Mouse (Mus musculus) lung, embryonic 16.5 days (tissue): ENCODE data around the gene Barx1. TPM values are rescaled to one million over a fixed set of nuclear protein-coding genes. Genes with fewer than 3 reads are reported as not detected.

Source experiments
- ATAC-seq: fragments of 200-750 bp; cut with Nextera tagmentation; 2 replicates; pipeline ENCODE4 v1.8.0; 2017; ENCODE audit warnings: low read depth, mild to moderate bottlenecking, moderate library complexity
- H3K27ac ChIP-seq: fragments of 300-500 bp; sonication (generic); 2 replicates; pipeline ENCODE4 v1.5.1; 2014; ENCODE audit warnings: mild to moderate bottlenecking, control low read depth, low read length
- H3K27me3 ChIP-seq: fragments of 300-500 bp; sonication (generic); 2 replicates; pipeline ENCODE4 v1.6.1; 2014; ENCODE audit warnings: low read depth, low read length, mixed read lengths; ENCODE audit not compliant: control insufficient read depth, insufficient read depth
- H3K36me3 ChIP-seq: fragments of 300-500 bp; sonication (generic); 2 replicates; pipeline ENCODE4 v1.6.1; 2014; ENCODE audit warnings: low read length; ENCODE audit not compliant: control insufficient read depth, insufficient read depth
- H3K4me1 ChIP-seq: fragments of 300-500 bp; sonication (generic); replicated peaks from 2 replicates; pipeline ENCODE4 v1.6.1; 2014; ENCODE audit warnings: low read length, mixed read lengths; ENCODE audit not compliant: control insufficient read depth, insufficient read depth
- H3K4me2 ChIP-seq: fragments of 300-500 bp; sonication (generic); 2 replicates; pipeline ENCODE4 v1.6.1; 2014; ENCODE audit warnings: low read depth, low read length, control low read depth
- H3K4me3 ChIP-seq: fragments of 300-500 bp; sonication (generic); 2 replicates; pipeline ENCODE4 v1.5.1; 2014; ENCODE audit warnings: mild to moderate bottlenecking, low read length, control low read depth
- H3K9ac ChIP-seq: fragments of 300-500 bp; sonication (generic); 2 replicates; pipeline ENCODE4 v1.6.1; 2014; ENCODE audit warnings: low read length, control low read depth
- H3K9me3 ChIP-seq: fragments of 300-500 bp; sonication (generic); 2 replicates; pipeline ENCODE4 v1.6.1; 2016; ENCODE audit warnings: low read length; ENCODE audit not compliant: control insufficient read depth
- WGBS: fragments of 180-500 bp; shearing (Covaris S2); extraction: QIAGEN DNeasy Blood & Tissue Kit; methylation state at CpG from one replicate; pipeline ENCODE4 v1.1.7; 2014; 5-methylcytosine and 5-hydroxymethylcytosine counted together
- polyA plus RNA-seq: library from polyadenylated mRNA; unstranded; fragments of >200 nt; fragmentation: Nextera tagmentation; extraction: Ambion mirVana; gene quantifications from 2 replicates; pipeline ENCODE4 v1.2.1, GENCODE M21; 2015

Gene Barx1
- 0.15 and 0.43 TPM in 2 replicates for polyA plus RNA-seq

GRCm38 (mm10) chr13:48662431-48663143 lies at the start of gene Barx1:
Barx1 (plus strand) TSS chr13:48662998.
- H3K9me3 ChIP-seq: no peaks in the 10 kb centered on the region
- H3K9ac ChIP-seq: peak within 1 kb of the TSS; percentile 50
- peaks cover 16% of the 10 kb centered on the region for H3K4me1 ChIP-seq

GRCm38 (mm10) chr13:48614525-48614924 lies 48.3 kb upstream of the Barx1 start:
- peaks cover 7% of the 10 kb centered on the region; the same call in 1 of the 2 replicates for H3K9me3 ChIP-seq
- H3K4me2 ChIP-seq: no peak overlapping the region
- no peak for ATAC-seq

More at GRCm38 (mm10) chr13:48662431-48663143, at the start of gene Barx1:
- peak; percentile 68 for ATAC-seq
- peak within 1 kb of the TSS; percentile 54 for H3K4me3 ChIP-seq
- H3K36me3 ChIP-seq: no peaks in the 10 kb centered on the region
- peak within 1 kb of the TSS; percentile 86 for H3K4me2 ChIP-seq
- under 1% methylated on average over 49 of the region's 73 CpGs for WGBS
- no peak within 1 kb of the TSS for H3K27ac ChIP-seq
- H3K27me3 ChIP-seq: peaks cover 98% of the 10 kb centered on the region

GRCm38 (mm10) chr13:48617774-48618173 lies 45.0 kb upstream of the Barx1 start:
- Histone ChIP-seq H3K4me1 (no peaks in the 10 kb centered on the region), H3K36me3 (no peaks in the 10 kb centered on the region), H3K9me3 (peaks cover 7% of the 10 kb centered on the region; the same call in 1 of the 2 replicates), H3K27me3 (no peaks in the 10 kb centered on the region), H3K27ac (no peak overlapping the region), H3K4me3 (no peak overlapping the region), H3K9ac (no peak overlapping the region), H3K4me2 (no peak overlapping the region)
- ATAC-seq: no peak

More at GRCm38 (mm10) chr13:48614525-48614924, 48.3 kb upstream of the Barx1 start:
- Histone ChIP-seq H3K9ac (no peak overlapping the region), H3K36me3 (no peaks in the 10 kb centered on the region), H3K27me3 (no peaks in the 10 kb centered on the region), H3K4me3 (no peak overlapping the region), H3K4me1 (no peaks in the 10 kb centered on the region), H3K27ac (no peak overlapping the region)
- WGBS: 90% methylated on average over 2 of the region's 2 CpGs

GRCm38 (mm10) chr13:48618890-48619289 lies 43.9 kb upstream of the Barx1 start:
- peaks cover 7% of the 10 kb centered on the region; the same call in 1 of the 2 replicates for H3K9me3 ChIP-seq
- H3K4me3 ChIP-seq: no peak overlapping the region
- no peaks in the 10 kb centered on the region for H3K36me3 ChIP-seq
- no peak overlapping the region for H3K27ac ChIP-seq
- H3K4me1 ChIP-seq: no peaks in the 10 kb centered on the region
- H3K9ac ChIP-seq: no peak overlapping the region
- no peaks in the 10 kb centered on the region for H3K27me3 ChIP-seq
- ATAC-seq: no peak
- H3K4me2 ChIP-seq: no peak overlapping the region
- 75% methylated on average over 4 of the region's 4 CpGs for WGBS

DNA sequence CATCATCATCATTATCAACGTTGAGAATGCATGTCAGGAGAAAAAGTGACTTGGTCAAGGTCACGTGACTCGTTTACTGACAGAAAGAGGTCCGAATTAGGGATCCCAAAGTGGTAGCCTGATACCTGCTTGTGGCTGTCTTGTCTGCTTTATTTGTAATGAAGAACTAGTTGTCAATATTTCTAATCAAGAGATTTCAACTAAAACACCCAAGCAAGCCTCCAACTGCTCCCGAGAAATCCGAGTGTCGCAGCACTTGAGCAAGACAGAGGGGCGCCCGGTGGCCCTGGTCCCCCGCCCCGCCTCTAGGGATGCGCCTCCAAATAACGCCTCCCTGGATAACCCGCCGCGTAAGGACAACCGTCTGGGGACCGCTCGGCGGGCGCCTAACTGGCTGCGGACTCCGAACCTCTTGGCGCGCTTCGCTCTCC lies 37.8 kb upstream of the Barx1 start:
- H3K36me3 ChIP-seq: no peaks in the 10 kb centered on the region
- H3K4me1 ChIP-seq: peaks cover 3% of the 10 kb centered on the region; the same call in 1 of the 2 replicates
- peak overlapping the region; percentile 83 for H3K4me3 ChIP-seq
- no peaks in the 10 kb centered on the region for H3K27me3 ChIP-seq
- peak overlapping the region; percentile 85 for H3K27ac ChIP-seq
- ATAC-seq: peak; percentile 84
- H3K9me3 ChIP-seq: no peaks in the 10 kb centered on the region
- peak overlapping the region; percentile 95 for H3K9ac ChIP-seq
- under 1% methylated on average over 26 of the region's 26 CpGs for WGBS
- peak overlapping the region; percentile 96 for H3K4me2 ChIP-seq

DNA sequence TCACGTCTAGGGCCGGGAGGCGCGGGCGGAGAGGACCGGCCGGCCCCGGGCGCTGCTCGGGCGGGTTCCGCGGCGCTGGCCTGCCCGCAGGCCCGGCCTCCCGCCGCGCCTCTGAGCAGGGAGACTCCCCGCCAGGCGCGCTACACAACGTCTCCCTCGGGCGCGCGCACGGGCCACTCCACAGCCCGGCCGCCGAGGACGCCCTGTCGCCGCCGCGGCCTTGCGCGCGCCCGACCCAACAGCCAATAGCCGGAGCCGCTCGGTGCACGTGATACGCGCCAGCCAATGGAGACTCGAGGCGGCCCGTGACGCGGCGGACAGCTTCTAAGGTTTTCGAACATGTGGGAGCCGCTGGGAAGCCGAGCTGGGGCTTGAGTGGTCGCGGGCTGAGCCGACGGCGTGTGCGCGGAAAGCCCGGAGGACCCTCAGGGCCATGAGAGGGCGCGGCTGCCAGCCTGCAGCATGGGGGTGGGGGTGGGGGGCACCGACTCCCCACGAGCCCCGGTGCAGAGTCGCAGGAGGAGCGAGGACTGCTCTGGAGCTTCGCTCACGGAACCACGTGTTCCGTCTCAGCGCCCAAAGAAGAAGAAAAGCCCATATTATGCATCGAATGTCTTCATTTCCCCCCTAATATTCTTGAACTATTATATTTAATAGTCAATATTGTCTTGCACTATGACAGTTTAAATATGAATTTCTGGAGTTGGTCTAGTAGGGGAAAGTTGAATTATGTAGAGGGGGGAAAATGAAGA lies 37.2 kb upstream of the Barx1 start, which contains the start of gene Ptpdc1:
Ptpdc1 (minus strand) TSS at position 232 of the 752 bp plus-strand sequence.
- peak within 1 kb of the TSS; percentile 95 for H3K9ac ChIP-seq
- peak within 1 kb of the TSS; percentile 96 for H3K4me2 ChIP-seq
- no peaks in the 10 kb centered on the region for H3K27me3 ChIP-seq
- no peaks in the 10 kb centered on the region for H3K36me3 ChIP-seq
- no peaks in the 10 kb centered on the region for H3K9me3 ChIP-seq
- peaks cover 3% of the 10 kb centered on the region; the same call in 1 of the 2 replicates for H3K4me1 ChIP-seq
- peak within 1 kb of the TSS; percentile 83 for H3K4me3 ChIP-seq
- H3K27ac ChIP-seq: peak within 1 kb of the TSS; percentile 85
- 2% methylated on average over 75 of the region's 76 CpGs for WGBS
- ATAC-seq: peak; percentile 99

- 63% methylated on average over 5 of the region's 5 CpGs for WGBS
- no peaks in the 10 kb centered on the region for H3K27me3 ChIP-seq
- no peak overlapping the region for H3K9ac ChIP-seq
- H3K4me3 ChIP-seq: no peak overlapping the region
- H3K9me3 ChIP-seq: no peaks in the 10 kb centered on the region
- H3K4me2 ChIP-seq: no peak overlapping the region
- ATAC-seq: no peak
- H3K27ac ChIP-seq: no peak overlapping the region
- H3K36me3 ChIP-seq: no peaks in the 10 kb centered on the region
- no peaks in the 10 kb centered on the region for H3K4me1 ChIP-seq
Measured at GRCm38 (mm10) chr13:48631691-48632090, 31.1 kb upstream of the Barx1 start.

GRCm38 (mm10) chr13:48637706-48638105 lies 25.1 kb upstream of the Barx1 start:
- ATAC-seq: no peak
- Histone ChIP-seq H3K36me3 (no peaks in the 10 kb centered on the region), H3K27me3 (no peaks in the 10 kb centered on the region), H3K9me3 (no peaks in the 10 kb centered on the region), H3K27ac (no peak overlapping the region), H3K4me3 (no peak overlapping the region), H3K9ac (no peak overlapping the region), H3K4me1 (no peaks in the 10 kb centered on the region), H3K4me2 (no peak overlapping the region)
- 36% methylated on average over 2 of the region's 2 CpGs for WGBS

- ATAC-seq: peak; percentile 41; the same call in 1 of the 2 replicates
Measured at GRCm38 (mm10) chr13:48639570-48639969, 23.2 kb upstream of the Barx1 start.

More at GRCm38 (mm10) chr13:48639570-48639969, 23.2 kb upstream of the Barx1 start:
- Histone ChIP-seq H3K36me3 (no peaks in the 10 kb centered on the region), H3K4me2 (no peak overlapping the region), H3K27ac (no peak overlapping the region), H3K4me3 (no peak overlapping the region), H3K9me3 (no peaks in the 10 kb centered on the region), H3K27me3 (no peaks in the 10 kb centered on the region), H3K4me1 (no peaks in the 10 kb centered on the region), H3K9ac (no peak overlapping the region)
